ENCODE assay signal across 11 mouse cellular contexts in the genomic region with DNA sequence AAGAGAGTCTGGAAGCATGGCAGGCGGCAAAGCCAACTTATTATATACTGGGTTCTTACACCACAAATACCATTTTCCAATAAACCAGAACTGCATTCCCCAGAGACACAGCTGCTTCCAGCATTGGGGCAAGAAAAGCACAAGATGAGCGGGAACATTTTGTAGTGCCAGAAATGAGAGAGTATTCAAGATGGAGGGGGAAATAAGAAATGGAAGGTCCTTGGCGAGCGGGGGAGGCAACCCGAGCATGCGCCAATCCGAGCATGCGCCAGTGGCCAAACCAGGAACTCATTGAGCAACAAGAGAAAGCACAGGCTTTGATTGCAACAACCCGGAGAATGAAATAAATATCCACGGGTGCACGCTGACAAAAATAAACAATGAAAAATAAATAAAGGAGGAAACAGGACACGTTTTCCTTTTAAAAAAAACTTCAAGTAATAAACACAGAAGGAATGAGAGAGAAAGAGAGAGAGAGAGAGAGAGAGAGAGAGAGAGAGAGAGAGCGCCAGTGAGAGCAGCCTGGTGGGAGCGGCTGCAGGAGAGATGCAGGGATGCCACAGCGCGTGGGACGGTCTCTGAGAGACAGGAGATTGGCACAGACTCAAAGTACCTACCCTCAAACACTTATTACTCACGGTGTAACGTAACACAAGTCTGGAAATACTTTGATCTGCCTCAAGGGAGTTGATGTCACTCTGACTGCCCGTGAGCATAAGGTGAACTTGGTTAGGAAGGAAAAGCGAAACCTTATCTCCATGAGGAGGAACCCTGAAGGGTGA. TPM values are rescaled to one million over a fixed set of nuclear protein-coding genes. Genes with fewer than 3 reads are reported as not detected.
DNase-seq lines count a peak whose midpoint lies in the region; ATAC-seq lines count a peak whose summit lies in the region.
"Had no signal": no experiment of that assay in that cellular context is flagged by ENCODE, and none has a peak within 500 bp of the region (broad histone marks: within the 10 kb centered on the region; RNA-seq: fewer than 3 reads in every experiment).

No protein-coding gene starts in this region.

- no peak overlapping the region for H3K4me2 ChIP-seq in hindbrain, embryonic 13.5 days

- no peaks in the 10 kb centered on the region for H3K9me3 ChIP-seq in hindbrain, embryonic 13.5 days

- DNase-seq in left cerebral cortex, adult 18-20 months (ENCODE audit: low spot score in 2 of 2) = peak; percentile 11 to 25
- DNase-seq in left cerebral cortex, postnatal 4 days = no peak
- DNase-seq in heart, adult 9 months (ENCODE audit: low spot score in 2 of 2) = peak; percentile 65 to 66
- DNase-seq in layer of hippocampus, postnatal 14 days (ENCODE audit: low spot score in 2 of 2) = peak; percentile 22 to 42
- DNase-seq in right cerebral cortex, postnatal 36 days (ENCODE audit: low spot score in 2 of 2) = peak; percentile 23 to 25
- no peak for DNase-seq in retina, postnatal 1 day
- no peak for DNase-seq in cerebellum, adult 8-10 months
- DNase-seq: cerebellum, adult 11-12 months had no signal

- ATAC-seq in hindbrain, embryonic 13.5 days (ENCODE audit: low FRiP score) = no peak

- H3K4me1 ChIP-seq in hindbrain, embryonic 13.5 days (replicated peaks) = peaks cover 13% of the 10 kb centered on the region
- H3K4me1 ChIP-seq: megakaryocyte, embryonic 14.5 days had no signal

- no peak overlapping the region for H3K9ac ChIP-seq in hindbrain, embryonic 13.5 days

- H3K27ac ChIP-seq in hindbrain, embryonic 13.5 days = no peak overlapping the region

- no peaks in the 10 kb centered on the region for H3K36me3 ChIP-seq in hindbrain, embryonic 13.5 days
- H3K36me3 ChIP-seq: G1E had no signal

- intact Hi-C loops in left cerebral cortex, postnatal 4 days (cut with DNase I) = no loop called here

- 85% methylated on average over 21 of the region's 21 CpGs for WGBS in hindbrain, embryonic 13.5 days

- H3K4me3 ChIP-seq in hindbrain, embryonic 13.5 days = no peak overlapping the region
- H3K4me3 ChIP-seq: megakaryocyte, embryonic 14.5 days had no signal

- no peaks in the 10 kb centered on the region for H3K27me3 ChIP-seq in hindbrain, embryonic 13.5 days
- H3K27me3 ChIP-seq: megakaryocyte, embryonic 14.5 days had no signal

RNA-seq across cellular contexts. Expression of a gene that starts 34.2 kb away (rescaled TPM):
- total RNA-seq in left cerebral cortex, adult 18-20 months (2021) = 1 to 10 TPM; 6.7 to 7.3 TPM
- total RNA-seq in left cerebral cortex, postnatal 4 days (2021) = 1 to 10 TPM; 7.4 to 7.6 TPM
- total RNA-seq in layer of hippocampus, postnatal 14 days (2021) = 1 to 10 TPM; 6.8 to 7.7 TPM
- polyA plus RNA-seq in hindbrain, embryonic 13.5 days (2015; fragmentation: Nextera tagmentation; extraction: Ambion mirVana) = 14.1 TPM in 2 replicates
- polyA plus RNA-seq: G1E had no signal

Comparison
In these comparisons a context has a peak if more than half of its experiments do, and no peak if none do; other contexts are left out.
1. DNase-seq: peak in left cerebral cortex, adult 18-20 months (2 of 2), heart, adult 9 months (2 of 2), layer of hippocampus, postnatal 14 days (2 of 2) and right cerebral cortex, postnatal 36 days (2 of 2); none in left cerebral cortex, postnatal 4 days (single experiment), retina, postnatal 1 day (single experiment) and cerebellum, adult 8-10 months (single experiment).